Comparison of ENCODE assay signal across 27 mouse cellular contexts in the genomic region with DNA sequence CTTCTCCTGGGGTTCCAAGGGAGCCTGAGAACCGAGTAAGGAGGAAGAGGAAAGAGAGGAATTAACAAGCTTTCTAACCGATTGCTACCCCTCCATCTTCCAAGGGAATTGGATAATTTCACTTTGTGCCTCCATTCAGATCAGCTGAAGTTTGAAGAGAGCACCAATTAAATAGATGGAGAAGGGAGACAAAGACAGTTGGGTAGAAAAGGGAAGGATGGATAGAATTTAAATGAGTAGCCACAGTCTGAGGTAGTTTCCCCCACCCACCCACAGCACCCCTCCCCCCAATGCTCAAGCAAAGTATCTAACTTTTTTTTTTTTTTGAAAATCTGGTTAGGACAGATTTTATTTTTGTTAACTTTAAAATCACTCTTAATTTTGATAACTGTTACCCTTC.
"Had no signal": no experiment of that assay in that cellular context is flagged by ENCODE, and none has a peak within 500 bp of the region (broad histone marks: within the 10 kb centered on the region; RNA-seq: fewer than 3 reads in every experiment).

No protein-coding gene starts in this region.

- ATAC-seq: hindbrain, embryonic 16.5 days; inflammation-experienced regulatory T-cells, adult 6 months; intestine, embryonic 15.5 days; intestine, postnatal 0 days had no signal

- H3K4me3 ChIP-seq: heart, embryonic 10.5 days; heart, embryonic 12.5 days; hindbrain, embryonic 10.5 days; hindbrain, embryonic 12.5 days; intestine, embryonic 15.5 days; layer of hippocampus, adult 2 months; left cerebral cortex, adult 2 months; limb, embryonic 10.5 days; limb, embryonic 12.5 days; liver, embryonic 13.5 days; liver, embryonic 15.5 days had no signal

- H3K27ac ChIP-seq: heart, embryonic 10.5 days; hindbrain, embryonic 10.5 days; hindbrain, embryonic 12.5 days; hindbrain, embryonic 14.5 days; intestine, embryonic 15.5 days; layer of hippocampus, adult 2 months; left cerebral cortex, adult 2 months; limb, embryonic 10.5 days; limb, embryonic 12.5 days; liver, embryonic 13.5 days; liver, embryonic 15.5 days had no signal

- H3K9me3 ChIP-seq: heart, embryonic 10.5 days; hindbrain, embryonic 12.5 days; intestine, embryonic 15.5 days; liver, embryonic 13.5 days; liver, embryonic 15.5 days had no signal

- DNase-seq: gastrocnemius, postnatal 14 days; gastrocnemius, postnatal 36 days; heart, adult 18-20 months; heart, postnatal 10 days; heart, postnatal 4 days; kidney, adult 18-20 months; kidney, adult 8-10 months; kidney, postnatal 10 days; kidney, postnatal 25 days; kidney, postnatal 4 days; liver; liver, embryonic 13.5 days had no signal

- H3K4me2 ChIP-seq: heart, embryonic 12.5 days; hindbrain, embryonic 12.5 days; hindbrain, embryonic 14.5 days; intestine, embryonic 15.5 days; limb, embryonic 12.5 days; liver, embryonic 11.5 days; liver, embryonic 13.5 days; liver, embryonic 15.5 days had no signal

- H3K36me3 ChIP-seq: heart, embryonic 10.5 days; heart, embryonic 12.5 days; hindbrain, embryonic 10.5 days; hindbrain, embryonic 12.5 days; intestine, embryonic 15.5 days; limb, embryonic 10.5 days; limb, embryonic 12.5 days; liver, embryonic 13.5 days; liver, embryonic 15.5 days had no signal

- H3K27me3 ChIP-seq: heart, embryonic 12.5 days; hindbrain, embryonic 12.5 days; intestine, embryonic 15.5 days; limb, embryonic 12.5 days; liver, embryonic 13.5 days; liver, embryonic 15.5 days had no signal

- H3K9ac ChIP-seq: heart, embryonic 12.5 days; hindbrain, embryonic 12.5 days; hindbrain, embryonic 14.5 days; intestine, embryonic 15.5 days; limb, embryonic 12.5 days; liver, embryonic 13.5 days; liver, embryonic 15.5 days had no signal

- H3K4me1 ChIP-seq: heart, embryonic 10.5 days; heart, embryonic 12.5 days; hindbrain, embryonic 10.5 days; hindbrain, embryonic 12.5 days; intestine, embryonic 15.5 days; limb, embryonic 10.5 days; limb, embryonic 12.5 days; liver, embryonic 13.5 days; liver, embryonic 15.5 days had no signal
